Mouse (Mus musculus): Measurements from ENCODE around the gene Klk15. TPM values are rescaled to one million over a fixed set of nuclear protein-coding genes. Genes with fewer than 3 reads are reported as not detected.

Gene Klk15
- not detected in 2 replicates for polyA plus RNA-seq (2014; fragmentation: Nextera tagmentation; extraction: Ambion mirVana)

DNA sequence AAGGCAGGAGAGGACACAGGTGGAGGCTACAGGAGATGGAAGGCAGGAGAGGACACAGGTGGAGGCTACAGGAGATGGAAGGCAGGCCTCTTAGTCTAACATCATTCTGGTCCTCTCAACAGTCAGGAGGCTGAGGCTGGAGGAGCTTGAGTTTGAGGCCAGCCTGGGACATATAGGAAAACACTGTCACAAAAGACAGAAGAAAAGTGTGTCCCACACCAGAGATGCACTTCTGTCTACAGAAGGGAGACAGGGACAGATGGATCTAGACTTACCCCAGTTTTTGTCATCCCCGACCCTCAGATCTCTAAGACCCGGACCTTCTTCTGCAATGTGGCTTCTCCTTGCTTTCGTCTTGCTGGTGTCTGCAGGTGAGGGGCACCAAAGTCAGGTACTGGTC lies at the start of gene Klk15:
Gene Klk15 (plus strand): TSS at position 301 of the 400 bp plus-strand sequence.
- Histone ChIP-seq H3K9ac (replicated peaks; ENCODE audit: low read length) (no peak within 1 kb of the TSS), H3K27me3 (ENCODE audit: control insufficient read depth, insufficient read depth, low read length) (no peaks in the 10 kb centered on the region), H3K4me3 (ENCODE audit: low read depth, low read length) (no peak within 1 kb of the TSS), H3K9me3 (replicated peaks; ENCODE audit: control insufficient read depth, low read length) (no peaks in the 10 kb centered on the region), H3K27ac (replicated peaks; ENCODE audit: low read depth, low read length) (no peak within 1 kb of the TSS), H3K4me2 (ENCODE audit: low read depth, low read length) (no peak within 1 kb of the TSS), H3K4me1 (ENCODE audit: control insufficient read depth, insufficient read depth, low read length) (no peaks in the 10 kb centered on the region), H3K36me3 (replicated peaks; ENCODE audit: control insufficient read depth, insufficient read depth, low read depth, low read length) (no peaks in the 10 kb centered on the region)
- no peak for ATAC-seq (replicated peaks; ENCODE audit: insufficient number of reproducible peaks, low FRiP score, low TSS enrichment, low read depth)
- 90% methylated on average over 3 of the region's 3 CpGs for WGBS
- no peak for DNase-seq (ENCODE audit: low spot score)

DNA sequence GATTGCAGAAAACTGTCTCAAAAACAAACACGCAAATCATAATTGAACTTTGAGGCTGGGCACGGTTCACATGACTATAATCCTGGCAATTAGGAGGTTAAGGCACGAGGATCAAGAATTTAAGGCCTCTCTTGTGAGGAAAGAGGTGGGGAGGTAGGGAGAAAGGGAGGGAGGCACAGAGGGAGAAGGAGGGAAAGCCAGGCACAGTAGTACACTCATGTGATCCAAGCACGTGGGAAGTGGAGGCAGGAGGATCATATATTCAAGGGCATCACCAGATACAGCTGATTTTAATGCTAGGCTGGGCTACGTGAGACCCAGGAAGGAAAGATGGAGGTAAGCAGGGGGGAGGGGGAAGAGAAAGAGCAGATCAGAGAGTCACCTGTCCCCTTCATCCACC lies 42.2 kb upstream of the Klk15 start:
- H3K9ac ChIP-seq (replicated peaks; ENCODE audit: low read length), result no peak overlapping the region
- H3K4me2 ChIP-seq (ENCODE audit: low read depth, low read length), result no peak overlapping the region
- WGBS, result 59% methylated on average over 5 of the region's 5 CpGs
- H3K36me3 ChIP-seq (replicated peaks; ENCODE audit: control insufficient read depth, insufficient read depth, low read depth, low read length), result no peaks in the 10 kb centered on the region
- no peaks in the 10 kb centered on the region for H3K9me3 ChIP-seq (replicated peaks; ENCODE audit: control insufficient read depth, low read length)
- ATAC-seq (replicated peaks; ENCODE audit: insufficient number of reproducible peaks, low FRiP score, low TSS enrichment, low read depth), result no peak
- H3K27ac ChIP-seq (replicated peaks; ENCODE audit: low read depth, low read length), result no peak overlapping the region
- no peaks in the 10 kb centered on the region for H3K4me1 ChIP-seq (ENCODE audit: control insufficient read depth, insufficient read depth, low read length)
- no peak overlapping the region for H3K4me3 ChIP-seq (ENCODE audit: low read depth, low read length)
- H3K27me3 ChIP-seq (ENCODE audit: control insufficient read depth, insufficient read depth, low read length), result no peaks in the 10 kb centered on the region
- DNase-seq (ENCODE audit: low spot score), result no peak

GRCm38 (mm10) chr7:43891788-43892187 lies 41.8 kb upstream of the Klk15 start:
- Histone ChIP-seq H3K4me1 (ENCODE audit: control insufficient read depth, insufficient read depth, low read length) (no peaks in the 10 kb centered on the region), H3K4me2 (ENCODE audit: low read depth, low read length) (no peak overlapping the region), H3K4me3 (ENCODE audit: low read depth, low read length) (no peak overlapping the region), H3K27me3 (ENCODE audit: control insufficient read depth, insufficient read depth, low read length) (no peaks in the 10 kb centered on the region), H3K9me3 (replicated peaks; ENCODE audit: control insufficient read depth, low read length) (no peaks in the 10 kb centered on the region), H3K27ac (replicated peaks; ENCODE audit: low read depth, low read length) (no peak overlapping the region), H3K36me3 (replicated peaks; ENCODE audit: control insufficient read depth, insufficient read depth, low read depth, low read length) (no peaks in the 10 kb centered on the region), H3K9ac (replicated peaks; ENCODE audit: low read length) (no peak overlapping the region)
- DNase-seq (ENCODE audit: low spot score) (no peak), ATAC-seq (replicated peaks; ENCODE audit: insufficient number of reproducible peaks, low FRiP score, low TSS enrichment, low read depth) (no peak)
- 62% methylated on average over 3 of the region's 3 CpGs for WGBS

DNA sequence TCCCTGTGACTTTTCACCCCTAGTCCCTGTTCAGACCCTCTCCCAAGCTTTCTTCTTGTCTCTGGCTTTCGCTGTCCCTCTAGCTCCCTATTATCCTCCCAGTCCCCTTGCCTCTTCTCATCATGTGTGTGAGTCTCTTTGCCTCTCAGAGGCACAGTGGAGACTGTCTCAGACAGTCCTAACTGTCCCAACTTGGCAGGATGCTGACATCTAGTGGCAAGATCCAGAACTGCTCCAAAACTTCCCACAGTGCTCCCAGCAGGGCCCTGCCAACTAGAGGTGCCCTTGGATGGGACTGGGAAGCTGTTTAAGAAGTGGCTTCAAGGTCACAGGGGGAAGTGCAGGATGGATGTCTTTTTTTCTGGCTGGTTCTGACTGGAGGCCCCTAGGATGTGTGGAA lies 38.7 kb upstream of the Klk15 start:
- Histone ChIP-seq H3K27me3 (ENCODE audit: control insufficient read depth, insufficient read depth, low read length) (no peaks in the 10 kb centered on the region), H3K9ac (replicated peaks; ENCODE audit: low read length) (no peak overlapping the region), H3K9me3 (replicated peaks; ENCODE audit: control insufficient read depth, low read length) (no peaks in the 10 kb centered on the region), H3K27ac (replicated peaks; ENCODE audit: low read depth, low read length) (no peak overlapping the region), H3K36me3 (replicated peaks; ENCODE audit: control insufficient read depth, insufficient read depth, low read depth, low read length) (no peaks in the 10 kb centered on the region), H3K4me2 (ENCODE audit: low read depth, low read length) (no peak overlapping the region), H3K4me3 (ENCODE audit: low read depth, low read length) (no peak overlapping the region), H3K4me1 (ENCODE audit: control insufficient read depth, insufficient read depth, low read length) (no peaks in the 10 kb centered on the region)
- WGBS, result 32% methylated on average over 1 of the region's 1 CpGs
- DNase-seq (ENCODE audit: low spot score) (peak; percentile 93), ATAC-seq (replicated peaks; ENCODE audit: insufficient number of reproducible peaks, low FRiP score, low TSS enrichment, low read depth) (peak; percentile 97)

- Histone ChIP-seq H3K9me3 (replicated peaks; ENCODE audit: control insufficient read depth, low read length) (no peaks in the 10 kb centered on the region), H3K4me3 (ENCODE audit: low read depth, low read length) (no peak overlapping the region), H3K4me1 (ENCODE audit: control insufficient read depth, insufficient read depth, low read length) (no peaks in the 10 kb centered on the region), H3K36me3 (replicated peaks; ENCODE audit: control insufficient read depth, insufficient read depth, low read depth, low read length) (no peaks in the 10 kb centered on the region), H3K9ac (replicated peaks; ENCODE audit: low read length) (no peak overlapping the region), H3K27me3 (ENCODE audit: control insufficient read depth, insufficient read depth, low read length) (no peaks in the 10 kb centered on the region), H3K27ac (replicated peaks; ENCODE audit: low read depth, low read length) (no peak overlapping the region), H3K4me2 (ENCODE audit: low read depth, low read length) (no peak overlapping the region)
- no peak for DNase-seq (ENCODE audit: low spot score)
- 79% methylated on average over 9 of the region's 9 CpGs for WGBS
- ATAC-seq (replicated peaks; ENCODE audit: insufficient number of reproducible peaks, low FRiP score, low TSS enrichment, low read depth), result no peak
Measured at GRCm38 (mm10) chr7:43914821-43915220, 18.7 kb upstream of the Klk15 start.

DNA sequence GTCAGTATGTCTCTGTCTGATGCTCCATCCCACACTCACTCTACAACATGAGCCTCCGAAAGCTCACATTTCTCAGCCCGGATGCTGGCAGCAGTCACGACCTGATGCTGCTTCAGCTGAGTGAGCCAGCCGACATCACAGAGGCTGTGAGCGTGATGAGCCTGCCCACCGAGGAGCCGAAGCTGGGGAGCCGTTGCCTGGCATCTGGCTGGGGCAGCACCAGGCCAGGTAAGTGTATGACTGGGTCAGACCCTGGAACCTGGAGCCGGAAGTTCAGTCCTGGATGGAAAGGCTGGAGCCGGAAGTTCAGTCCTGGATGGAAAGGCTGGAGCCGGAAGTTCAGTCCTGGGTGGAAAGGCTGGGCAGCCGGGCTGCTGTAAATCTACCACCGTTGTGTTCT lies 15.1 kb upstream of the Klk15 start:
- Histone ChIP-seq H3K4me1 (ENCODE audit: control insufficient read depth, insufficient read depth, low read length) (no peaks in the 10 kb centered on the region), H3K4me3 (ENCODE audit: low read depth, low read length) (no peak overlapping the region), H3K9ac (replicated peaks; ENCODE audit: low read length) (no peak overlapping the region), H3K36me3 (replicated peaks; ENCODE audit: control insufficient read depth, insufficient read depth, low read depth, low read length) (no peaks in the 10 kb centered on the region), H3K27ac (replicated peaks; ENCODE audit: low read depth, low read length) (no peak overlapping the region), H3K9me3 (replicated peaks; ENCODE audit: control insufficient read depth, low read length) (no peaks in the 10 kb centered on the region), H3K4me2 (ENCODE audit: low read depth, low read length) (no peak overlapping the region), H3K27me3 (ENCODE audit: control insufficient read depth, insufficient read depth, low read length) (no peaks in the 10 kb centered on the region)
- ATAC-seq (replicated peaks; ENCODE audit: insufficient number of reproducible peaks, low FRiP score, low TSS enrichment, low read depth), result no peak
- DNase-seq (ENCODE audit: low spot score), result no peak
- 87% methylated on average over 13 of the region's 13 CpGs for WGBS

DNA sequence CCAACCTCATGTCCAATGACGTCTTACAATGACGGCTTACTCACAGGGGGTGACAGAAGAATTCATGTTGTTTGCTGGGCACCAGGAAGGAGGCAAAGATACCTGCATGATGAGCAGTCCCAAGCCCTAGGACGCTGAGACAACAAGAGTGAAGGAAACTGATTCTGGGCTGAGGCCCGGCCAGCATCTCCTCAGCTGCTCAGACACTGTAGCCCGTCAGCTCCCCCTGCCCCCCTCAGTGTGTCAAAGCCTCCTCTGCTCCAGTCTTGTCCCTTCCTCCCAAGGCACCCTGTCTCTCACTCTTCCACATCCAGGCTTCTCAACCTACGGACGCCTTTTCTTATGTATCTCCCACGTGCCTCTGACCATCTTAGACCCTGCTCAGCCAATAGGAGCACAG lies 14.7 kb upstream of the Klk15 start:
- Histone ChIP-seq H3K4me3 (ENCODE audit: low read depth, low read length) (no peak overlapping the region), H3K27ac (replicated peaks; ENCODE audit: low read depth, low read length) (no peak overlapping the region), H3K4me2 (ENCODE audit: low read depth, low read length) (no peak overlapping the region), H3K36me3 (replicated peaks; ENCODE audit: control insufficient read depth, insufficient read depth, low read depth, low read length) (no peaks in the 10 kb centered on the region), H3K9ac (replicated peaks; ENCODE audit: low read length) (no peak overlapping the region), H3K9me3 (replicated peaks; ENCODE audit: control insufficient read depth, low read length) (no peaks in the 10 kb centered on the region), H3K27me3 (ENCODE audit: control insufficient read depth, insufficient read depth, low read length) (no peaks in the 10 kb centered on the region), H3K4me1 (ENCODE audit: control insufficient read depth, insufficient read depth, low read length) (no peaks in the 10 kb centered on the region)
- ATAC-seq (replicated peaks; ENCODE audit: insufficient number of reproducible peaks, low FRiP score, low TSS enrichment, low read depth) (no peak), DNase-seq (ENCODE audit: low spot score) (no peak)
- WGBS, result 79% methylated on average over 8 of the region's 8 CpGs

- WGBS, result 32% methylated on average over 14 of the region's 14 CpGs
- no peaks in the 10 kb centered on the region for H3K36me3 ChIP-seq (replicated peaks; ENCODE audit: control insufficient read depth, insufficient read depth, low read depth, low read length)
- H3K9me3 ChIP-seq (replicated peaks; ENCODE audit: control insufficient read depth, low read length), result no peaks in the 10 kb centered on the region
- H3K27me3 ChIP-seq (ENCODE audit: control insufficient read depth, insufficient read depth, low read length), result no peaks in the 10 kb centered on the region
- H3K27ac ChIP-seq (replicated peaks; ENCODE audit: low read depth, low read length), result no peak overlapping the region
- ATAC-seq (replicated peaks; ENCODE audit: insufficient number of reproducible peaks, low FRiP score, low TSS enrichment, low read depth), result peak; percentile 84
- peak; percentile 85 for DNase-seq (ENCODE audit: low spot score)
- H3K4me3 ChIP-seq (ENCODE audit: low read depth, low read length), result no peak overlapping the region
- H3K4me2 ChIP-seq (ENCODE audit: low read depth, low read length), result no peak overlapping the region
- no peak overlapping the region for H3K9ac ChIP-seq (replicated peaks; ENCODE audit: low read length)
- no peaks in the 10 kb centered on the region for H3K4me1 ChIP-seq (ENCODE audit: control insufficient read depth, insufficient read depth, low read length)
Measured at GRCm38 (mm10) chr7:43919559-43920451, 13.7 kb upstream of the Klk15 start.
